Mouse (Mus musculus) spleen, adult 2 months (tissue): Measurements from ENCODE around the gene Akap13.

Experiments used
- CTCF ChIP-seq: fragments of 200-500 bp; IDR thresholded peaks from 2 replicates; pipeline ENCODE4 v1.5.1; 2011; ENCODE audit warnings: mild to moderate bottlenecking, inconsistent platforms; ENCODE audit not compliant: insufficient read depth, insufficient read length, insufficient replicate concordance; ENCODE audit errors: extremely low read depth
- POLR2A ChIP-seq: fragments of 200-500 bp; IDR thresholded peaks from 2 replicates; pipeline ENCODE4 v1.6.1; 2011; ENCODE audit warnings: low read depth, low read length, inconsistent platforms

DNA sequence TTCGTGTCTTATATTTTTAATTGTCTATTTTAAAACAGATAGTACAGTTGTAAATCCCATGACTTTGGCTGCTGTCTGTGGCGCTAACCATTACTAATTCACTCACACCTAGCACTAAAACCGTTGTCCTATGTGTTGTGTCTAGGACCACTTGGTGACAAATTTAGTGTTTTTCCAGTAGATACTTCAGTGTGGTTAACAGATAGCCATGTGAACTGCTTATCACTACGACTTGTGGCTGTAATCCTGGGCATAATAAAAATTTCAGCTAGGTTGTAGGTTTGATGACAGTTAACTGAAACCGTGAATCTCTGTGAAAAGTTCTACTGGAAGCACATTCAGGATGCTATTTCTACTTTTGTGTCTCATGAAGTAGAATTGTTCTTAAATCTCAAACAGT lies 258.6 kb downstream of the Akap13 start:
- no peak for TF ChIP-seq CTCF
- no peak for TF ChIP-seq POLR2A
